Mouse (Mus musculus): Measurements from ENCODE around the gene Hrk.

Gene Hrk

GRCm38 (mm10) chr5:118167561-118167995, 3.1 kb downstream of the Hrk start:
- DNase-seq, result no peak

DNA sequence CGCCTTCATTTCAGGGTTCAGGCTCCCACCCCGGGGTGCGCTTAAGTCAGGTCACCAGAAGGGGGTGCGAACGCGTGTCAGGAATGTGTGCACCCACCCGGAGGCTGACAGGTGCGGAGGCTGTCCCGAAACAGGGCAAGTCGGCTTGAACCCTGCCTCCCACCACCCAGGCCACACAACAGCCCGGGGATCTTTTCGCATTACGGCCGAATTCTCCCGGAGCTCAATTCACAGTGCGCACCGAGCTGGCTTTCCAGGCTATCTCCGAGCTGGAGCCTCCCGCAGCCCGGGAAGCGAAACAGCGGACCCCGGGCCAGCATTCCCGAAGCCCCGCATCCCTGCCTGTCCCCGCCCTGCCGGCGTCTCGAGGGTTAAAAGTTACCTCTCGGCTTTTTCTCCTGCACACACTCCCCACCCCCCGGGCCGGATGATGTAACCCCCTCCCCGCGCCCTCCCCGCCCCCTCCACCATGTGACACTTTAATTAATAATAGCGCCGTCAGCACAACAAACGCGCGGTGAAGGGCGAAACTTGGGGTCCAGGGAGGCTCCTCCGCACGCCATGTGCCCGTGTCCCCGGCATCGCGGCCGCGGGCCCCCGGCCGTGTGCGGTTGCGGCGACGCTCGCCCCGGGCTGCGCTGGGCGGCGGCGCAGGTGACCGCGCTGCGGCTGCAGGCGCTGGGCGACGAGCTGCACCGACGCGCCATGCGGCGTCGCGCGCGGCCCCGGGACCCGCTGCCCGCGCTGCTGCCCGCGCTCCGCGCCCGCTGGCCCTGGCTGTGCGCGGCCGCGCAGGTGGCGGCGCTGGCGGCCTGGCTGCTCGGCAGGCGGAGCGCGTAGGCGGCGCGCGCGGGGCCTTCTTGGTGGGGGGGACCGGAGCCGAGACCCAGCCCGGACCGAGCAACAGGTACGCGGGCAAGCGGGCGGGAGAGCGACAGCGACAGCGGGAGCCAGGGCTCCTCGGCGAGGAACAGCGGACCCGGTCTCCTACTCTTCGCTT, 5.1 kb downstream of the Hrk start:
- peak; percentile 70 to 80 for DNase-seq

DNA sequence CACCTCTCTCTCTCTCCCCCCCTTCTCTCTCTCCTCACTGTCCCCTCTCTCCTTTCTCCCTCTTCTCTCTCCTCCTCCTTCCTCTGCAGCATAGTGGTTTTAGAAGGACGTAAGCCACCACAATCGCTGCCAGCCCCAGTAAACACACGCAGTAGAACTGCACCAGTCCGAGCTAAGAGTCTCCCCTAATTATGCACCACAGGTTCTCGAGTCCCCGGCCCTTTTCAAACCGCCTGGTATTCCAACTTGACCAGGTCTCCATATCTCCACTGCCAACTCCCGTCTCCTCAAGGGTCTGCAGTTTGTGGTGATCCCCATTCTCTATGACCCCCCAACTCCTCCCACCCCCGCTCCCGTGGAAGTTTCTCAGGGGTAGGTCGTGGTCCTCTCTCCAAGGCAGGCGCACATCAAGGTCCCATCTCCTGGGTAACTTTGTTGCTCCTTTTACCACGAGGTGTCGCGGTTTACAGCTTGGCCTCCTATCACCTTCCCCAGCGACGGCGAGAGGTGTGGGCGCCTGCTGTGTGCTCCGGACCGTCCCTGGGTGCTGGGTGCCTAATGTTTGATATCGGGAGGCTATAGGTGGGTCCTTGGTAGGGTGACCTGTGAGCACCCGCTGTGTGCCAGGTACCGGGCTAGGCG, 6.6 kb downstream of the Hrk start:
- peak; percentile 50 to 65 for DNase-seq

DNA sequence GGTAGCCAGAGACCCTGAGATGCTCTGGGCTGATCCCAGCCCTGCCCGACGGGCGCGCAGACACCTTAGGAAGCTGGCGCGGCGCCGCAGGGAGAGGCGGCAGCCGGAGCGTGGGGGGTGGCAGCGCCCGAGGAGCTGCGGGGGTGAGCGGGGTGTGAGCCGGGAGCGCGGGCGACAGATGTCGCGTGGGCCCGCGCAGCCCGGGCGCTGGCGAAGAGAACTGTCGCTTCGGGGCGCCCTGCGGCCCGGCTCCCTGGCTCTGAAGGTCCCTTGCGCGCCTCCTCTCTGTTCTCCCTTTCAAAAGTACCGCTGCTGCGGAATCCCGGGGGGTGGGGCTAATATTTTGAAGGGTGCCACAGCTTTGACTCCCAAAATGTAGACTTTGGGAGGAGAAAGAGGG, 7.2 kb downstream of the Hrk start:
- peak in 1 of 2 experiments; percentile 48 for DNase-seq

DNA sequence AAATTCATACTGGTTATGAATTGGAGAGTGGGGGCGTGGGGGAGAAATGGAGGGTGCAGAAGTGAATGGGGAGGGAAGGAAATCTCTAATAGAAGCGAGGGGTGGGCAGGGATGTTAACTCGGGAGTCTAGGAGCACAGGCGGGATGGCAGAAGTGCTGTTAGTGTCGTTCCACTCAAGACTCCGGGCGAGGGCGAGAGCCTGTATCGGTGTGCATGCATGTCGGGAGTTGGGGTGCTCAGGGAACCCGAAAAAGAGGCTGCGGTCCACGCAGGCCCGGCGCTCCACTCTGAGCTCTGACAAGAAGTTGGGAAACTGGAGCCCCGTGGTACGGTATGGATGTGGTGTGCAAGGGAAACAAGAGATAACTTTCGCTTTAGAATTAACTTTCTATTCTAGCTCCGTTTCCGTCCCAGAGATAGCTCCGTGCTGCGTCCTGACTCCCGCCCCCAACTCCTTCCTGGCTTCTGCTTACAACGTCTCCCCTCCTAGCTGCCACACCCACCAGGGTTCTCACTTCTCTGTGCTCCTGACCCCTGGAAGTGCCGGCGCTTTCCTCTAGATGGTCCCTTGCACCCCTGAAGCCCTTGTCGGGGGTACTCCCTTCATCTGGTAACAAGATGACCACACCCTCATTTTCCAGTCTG, 7.8 kb downstream of the Hrk start:
- no peak for DNase-seq

- no peak for DNase-seq
Observed at GRCm38 (mm10) chr5:118174310-118175009, 10.0 kb downstream of the Hrk start.

DNA sequence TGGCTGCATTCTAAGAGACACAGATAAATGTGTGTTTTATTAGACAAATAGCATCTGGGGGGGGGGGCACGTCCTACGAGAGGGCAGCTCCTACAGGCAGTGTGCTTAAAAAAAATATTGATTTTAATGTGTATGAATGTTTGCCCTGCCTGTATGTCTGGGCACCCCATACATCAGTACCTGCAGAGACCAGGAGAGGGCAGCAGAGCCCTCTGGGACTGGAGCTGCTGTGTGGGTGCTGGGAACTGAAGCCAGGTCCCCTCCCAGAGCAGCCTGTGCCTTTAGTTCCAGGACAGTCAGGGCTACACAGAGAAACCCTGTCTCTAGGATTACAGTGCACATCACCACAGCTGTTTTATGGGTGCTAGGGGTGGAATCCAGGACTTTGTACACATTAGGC, 10.7 kb downstream of the Hrk start:
- DNase-seq, result peak in 1 of 2 experiments; percentile 25

GRCm38 (mm10) chr5:118177640-118178039, 13.2 kb downstream of the Hrk start:
- DNase-seq, result no peak

DNA sequence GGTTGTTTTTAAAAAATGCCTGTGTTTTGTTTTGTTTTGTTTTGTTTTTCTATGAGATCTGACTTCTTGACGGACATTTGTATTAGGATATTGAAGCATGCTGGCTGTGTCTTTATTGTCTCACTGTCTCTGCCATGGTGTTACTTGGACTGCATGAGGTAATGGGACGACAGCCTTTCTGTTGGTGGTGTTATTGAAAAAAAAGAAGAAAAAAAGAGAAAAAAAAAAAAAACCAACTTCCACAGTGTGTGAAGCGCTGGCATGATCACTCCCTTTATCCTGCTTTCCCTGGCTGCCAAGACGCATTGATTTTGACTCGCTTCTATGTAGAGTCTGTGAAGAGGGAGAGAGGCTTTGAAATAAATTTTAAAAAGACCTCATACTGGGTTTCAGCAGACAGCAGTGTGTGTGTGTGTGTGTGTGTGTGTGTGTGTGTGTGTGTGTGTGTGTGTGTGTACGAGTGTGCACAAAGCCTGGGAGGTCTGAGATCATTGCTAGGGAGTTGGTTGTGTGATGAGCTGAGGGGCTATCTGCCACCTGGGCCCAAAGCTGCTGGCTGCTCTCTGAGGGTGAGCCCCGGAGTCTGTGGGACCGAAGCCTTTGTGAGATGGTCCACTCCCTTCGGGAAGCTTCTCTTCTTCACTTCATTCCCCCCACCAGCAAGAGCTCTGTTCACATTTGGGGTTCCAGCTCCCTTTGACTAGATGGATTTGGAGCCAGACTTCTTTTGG, 22.6 kb downstream of the Hrk start:
- DNase-seq, result no peak

GRCm38 (mm10) chr5:118188356-118188755, 23.9 kb downstream of the Hrk start:
- DNase-seq, result no peak

DNA sequence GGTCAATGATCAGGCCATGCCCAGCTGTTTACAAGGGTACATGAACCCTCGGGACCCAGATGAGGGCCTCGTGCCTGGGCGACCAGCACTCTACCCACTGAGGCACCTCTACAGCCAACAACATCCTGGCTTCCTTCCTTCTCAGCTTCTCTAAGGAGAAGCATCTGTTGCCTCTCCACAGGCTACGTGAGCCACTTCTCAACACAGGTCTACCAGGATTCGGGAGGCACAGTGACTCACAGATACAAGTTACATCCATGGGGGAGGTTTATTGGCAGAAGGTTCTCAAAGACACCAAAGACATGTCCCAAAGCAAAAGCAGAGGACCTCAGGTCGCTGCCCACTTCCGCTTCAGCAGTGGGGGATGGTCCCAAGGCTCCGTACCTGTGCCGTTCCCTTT, 26.0 kb downstream of the Hrk start:
- DNase-seq, result peak in 1 of 2 experiments; percentile 20

- DNase-seq, result peak; percentile 47 to 51
Observed at GRCm38 (mm10) chr5:118192221-118192620, 27.8 kb downstream of the Hrk start.

DNA sequence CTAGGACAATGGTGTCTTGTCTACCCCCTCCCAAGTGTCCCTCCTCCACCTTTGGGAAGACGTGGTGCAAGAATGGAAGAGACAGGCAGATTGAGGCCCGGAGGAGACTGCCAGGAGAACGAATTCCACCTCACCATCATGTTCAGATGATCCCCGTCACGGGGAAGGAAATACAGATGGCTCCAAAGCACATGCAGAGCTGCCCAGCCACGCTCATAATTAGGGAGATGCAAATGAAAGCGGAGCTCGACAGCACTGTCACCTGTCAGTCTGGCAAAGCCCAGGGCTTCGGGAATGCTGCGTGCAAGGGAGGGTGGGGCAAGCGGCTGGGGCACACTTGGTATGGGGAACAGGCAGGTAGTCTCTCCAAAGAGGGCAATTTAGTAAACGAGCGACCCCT, 33.0 kb downstream of the Hrk start:
- DNase-seq, result no peak

DNA sequence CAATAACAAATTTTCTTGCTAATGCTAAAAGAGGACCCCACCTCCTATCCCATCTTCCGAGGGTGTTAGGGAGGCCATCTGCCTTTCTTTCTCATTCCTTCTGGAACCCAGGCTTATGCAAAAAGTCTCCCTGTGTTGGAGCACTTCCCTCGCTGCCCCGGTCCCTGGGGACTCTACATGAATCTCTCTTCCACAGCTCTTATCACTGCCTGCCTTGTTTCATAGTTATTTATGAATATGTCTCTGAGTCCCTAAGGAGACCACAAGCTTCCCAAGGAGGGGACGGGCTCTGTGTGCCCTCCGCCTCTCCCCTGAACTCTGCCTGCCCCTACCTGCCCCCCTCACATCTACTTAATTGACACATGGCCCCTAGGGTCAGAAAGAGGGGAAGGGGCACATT, 35.2 kb downstream of the Hrk start:
- no peak for DNase-seq

DNA sequence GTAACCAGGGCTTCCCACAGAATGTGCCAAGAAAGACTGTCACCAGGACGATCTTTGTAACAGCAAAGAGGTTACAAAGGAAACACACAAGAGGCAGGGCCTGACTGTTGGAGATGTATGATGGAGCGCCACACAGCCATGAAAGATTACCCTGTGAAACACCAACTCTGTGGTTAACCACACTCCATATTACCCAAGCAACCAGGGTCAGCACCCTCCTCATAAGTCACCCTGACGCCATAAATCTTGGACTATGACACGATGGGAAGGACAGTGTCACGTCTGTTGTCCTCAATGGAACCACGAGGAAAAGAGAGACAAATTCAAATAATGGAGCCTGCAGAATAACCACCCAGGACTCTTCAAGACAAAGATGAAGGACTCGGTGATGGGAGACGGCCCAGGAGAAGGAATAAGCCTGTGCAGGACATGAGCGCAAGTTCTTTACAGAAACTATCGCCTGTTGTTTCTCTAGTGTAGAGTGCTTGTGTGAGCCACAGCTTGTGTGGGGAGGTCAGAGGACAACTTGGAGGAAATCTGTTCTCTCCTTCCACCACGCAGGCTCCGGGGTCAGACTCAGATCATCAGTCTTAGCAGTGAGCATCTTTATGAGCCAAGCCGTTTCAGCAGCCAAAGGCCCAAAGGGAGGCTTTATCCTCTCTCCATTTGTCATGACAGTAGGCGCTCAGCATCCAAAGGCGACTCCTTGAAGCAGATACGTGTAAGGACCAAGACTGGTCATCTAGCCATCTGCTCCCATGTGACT, 40.4 kb downstream of the Hrk start:
- no peak for DNase-seq

DNA sequence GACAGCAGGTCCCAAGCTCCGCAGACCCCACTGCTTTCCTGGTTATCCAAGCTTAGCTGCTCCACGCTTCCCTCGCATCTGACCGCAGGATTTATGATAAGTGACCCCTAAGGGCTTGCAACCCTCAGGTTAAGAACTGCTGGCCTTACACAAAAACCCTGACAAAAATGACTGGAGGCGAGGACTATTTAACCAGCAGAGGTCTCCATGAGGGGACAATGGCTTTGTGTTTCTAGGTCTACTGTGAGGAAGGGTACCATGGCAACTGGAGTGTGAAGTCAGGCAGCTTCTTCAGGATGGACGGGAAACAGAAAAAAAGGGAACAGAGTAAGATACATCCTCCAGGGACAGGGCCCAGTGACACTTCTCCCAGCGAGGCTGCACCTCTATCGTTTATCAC, 41.4 kb downstream of the Hrk start:
- no peak for DNase-seq

DNA sequence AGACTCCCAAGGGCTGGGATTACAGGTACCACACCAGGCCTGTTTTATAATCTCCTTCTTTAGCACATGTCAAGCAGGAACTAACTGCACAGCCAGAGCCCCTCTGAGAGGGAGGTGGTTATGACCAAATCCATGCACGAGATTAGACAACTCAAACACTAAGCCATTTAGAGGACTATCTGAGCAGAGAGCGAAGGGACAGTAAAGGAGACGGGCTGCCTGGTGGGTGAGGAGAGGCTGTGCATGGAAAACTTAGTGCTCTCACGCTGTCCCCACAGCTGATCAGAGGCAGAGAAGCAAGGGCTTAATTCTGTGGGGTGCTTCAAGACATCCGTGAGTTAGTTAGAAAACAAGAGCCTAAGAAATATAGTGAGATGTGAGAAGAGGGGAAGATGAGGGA, 49.6 kb downstream of the Hrk start:
- peak; percentile 37 to 53 for DNase-seq

DNA sequence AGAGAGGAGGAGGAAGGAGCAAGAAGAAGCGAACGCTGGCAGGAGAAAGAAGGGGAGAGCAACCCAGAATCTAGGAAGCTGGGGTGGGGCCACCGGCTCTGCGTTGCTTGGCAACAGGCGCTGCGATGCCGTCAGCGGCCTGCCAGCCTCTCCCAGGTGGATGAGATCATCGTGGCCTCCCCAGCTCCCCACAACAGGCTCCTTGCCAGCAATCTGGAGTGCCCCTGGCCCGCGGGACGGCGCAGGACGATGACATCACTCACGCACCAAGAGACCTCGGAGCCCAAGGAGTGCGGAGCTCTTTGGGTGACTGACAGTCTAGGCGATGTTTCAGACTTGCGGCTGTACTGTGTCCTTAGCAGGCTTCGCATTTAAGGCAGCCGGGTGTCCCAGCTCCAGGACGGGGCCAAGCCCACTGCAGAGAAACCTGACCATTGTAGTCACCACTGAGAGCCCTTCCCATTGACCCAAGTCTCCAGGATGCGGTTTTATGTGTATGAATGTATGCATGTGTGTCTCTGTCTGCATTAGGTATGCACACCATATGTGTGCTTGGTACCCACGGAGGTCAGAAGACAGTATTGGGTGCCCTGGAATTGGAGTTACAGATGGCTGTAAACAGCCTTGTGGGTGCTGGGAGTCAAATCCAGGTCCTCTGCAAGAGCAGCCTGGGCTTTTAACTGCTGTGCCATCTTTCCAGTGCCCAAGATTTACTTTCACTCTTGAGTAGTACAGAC, 50.1 kb downstream of the Hrk start:
- peak; percentile 96 to 97 for DNase-seq

GRCm38 (mm10) chr5:118217410-118217809, 53.0 kb downstream of the Hrk start:
- no peak for DNase-seq

GRCm38 (mm10) chr5:118223142-118223757, 58.8 kb downstream of the Hrk start:
- DNase-seq, result no peak

Measured in cerebellum, postnatal 25 days (tissue).